Mouse (Mus musculus): ENCODE results near the gene Pold1. TPM values are rescaled to one million over a fixed set of nuclear protein-coding genes. Genes with fewer than 3 reads are reported as not detected.
A peak's percentile ranks its signal among the peaks of the same experiment; 100 is the strongest.

The Pold1 gene
- polyA plus RNA-seq, 1 experiment from 2014 or later: 13.5 TPM

DNA sequence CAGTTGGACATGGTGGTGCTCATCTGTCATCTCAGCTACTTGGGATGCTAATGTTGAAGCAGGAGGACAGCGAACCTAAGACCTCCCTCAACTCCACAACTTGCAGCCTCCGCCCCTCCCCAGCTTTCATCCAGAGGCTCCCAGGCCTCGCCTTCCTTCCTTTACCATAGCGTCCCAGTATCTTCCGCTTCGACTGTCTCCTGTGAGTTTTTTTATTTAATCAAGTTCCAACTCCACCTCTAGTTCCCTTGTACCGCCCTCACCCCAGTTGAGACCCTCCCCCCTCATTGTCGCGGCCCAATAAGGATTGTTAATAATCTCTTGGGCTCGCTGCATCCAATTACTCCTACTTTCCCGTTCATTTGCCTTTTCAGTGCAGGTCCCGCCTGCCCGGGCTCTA is 41.3 kb upstream of the Pold1 start:
- Histone ChIP-seq H3K27ac (ENCODE audit: low read length) (no peak overlapping the region), H3K4me1 (ENCODE audit: insufficient read depth, low read depth, low read length) (0 out of 2 replicates have a peak, but pooled peaks cover 13% of the 10 kb centered on the region), H3K9me3 (ENCODE audit: low read length) (no peaks in the 10 kb centered on the region), H3K4me2 (replicated peaks; ENCODE audit: low read depth, low read length) (peak overlapping the region; percentile 97), H3K9ac (replicated peaks; ENCODE audit: low read depth) (no peak overlapping the region), H3K4me3 (ENCODE audit: low read depth, low read length) (no peak overlapping the region), H3K27me3 (replicated peaks; ENCODE audit: insufficient read depth, low read length) (peaks cover 8% of the 10 kb centered on the region; the same call in 1 of the 2 replicates), H3K36me3 (ENCODE audit: insufficient read depth, low read length) (no peaks in the 10 kb centered on the region)
- ATAC-seq: no peak
- no peak for DNase-seq (ENCODE audit: low spot score)
- TF ChIP-seq EP300 (IDR thresholded peaks at IDR 0.05): no peak
- no peak for TF ChIP-seq CTCF (IDR thresholded peaks at IDR 0.05)
- WGBS: 3% methylated on average over 13 of the region's 13 CpGs

DNA sequence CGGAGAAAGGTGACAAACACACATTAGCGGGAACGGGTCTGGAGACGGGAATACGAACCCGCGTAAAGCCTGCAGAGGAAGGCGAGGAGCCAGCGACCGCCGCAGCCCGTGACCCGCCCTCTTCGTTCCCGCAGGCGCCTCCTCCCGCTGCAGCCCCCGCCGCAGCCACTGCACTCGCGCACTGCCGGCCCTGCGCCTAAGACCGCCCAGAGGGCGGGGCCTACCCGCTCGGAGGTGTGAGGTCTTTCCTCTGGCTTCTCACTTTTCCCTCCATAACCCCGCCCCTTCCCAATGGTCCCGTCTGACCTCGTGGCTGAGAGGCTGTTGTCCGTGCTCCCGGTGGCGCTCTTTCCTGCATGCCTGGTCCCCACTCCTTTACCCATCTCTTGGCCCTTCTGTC is 40.5 kb upstream of the Pold1 start:
- Histone ChIP-seq H3K4me3 (ENCODE audit: low read depth, low read length) (peak overlapping the region; percentile 37), H3K4me2 (replicated peaks; ENCODE audit: low read depth, low read length) (peak overlapping the region; percentile 65), H3K27me3 (replicated peaks; ENCODE audit: insufficient read depth, low read length) (peaks cover 8% of the 10 kb centered on the region; the same call in 1 of the 2 replicates), H3K27ac (ENCODE audit: low read length) (peak overlapping the region; percentile 26; the same call in 1 of the 2 replicates), H3K9ac (replicated peaks; ENCODE audit: low read depth) (0 out of 2 replicates have a peak overlapping the region, but pooled peaks have one; percentile 8), H3K4me1 (ENCODE audit: insufficient read depth, low read depth, low read length) (0 out of 2 replicates have a peak, but pooled peaks cover 13% of the 10 kb centered on the region), H3K36me3 (ENCODE audit: insufficient read depth, low read length) (no peaks in the 10 kb centered on the region), H3K9me3 (ENCODE audit: low read length) (no peaks in the 10 kb centered on the region)
- ATAC-seq (peak; percentile 63), DNase-seq (ENCODE audit: low spot score) (peak; percentile 92)
- TF ChIP-seq CTCF (IDR thresholded peaks at IDR 0.05) (peak; percentile 24; the same call in 1 of the 2 replicates), EP300 (IDR thresholded peaks at IDR 0.05) (no peak)
- WGBS: under 1% methylated on average over 33 of the region's 33 CpGs

DNA sequence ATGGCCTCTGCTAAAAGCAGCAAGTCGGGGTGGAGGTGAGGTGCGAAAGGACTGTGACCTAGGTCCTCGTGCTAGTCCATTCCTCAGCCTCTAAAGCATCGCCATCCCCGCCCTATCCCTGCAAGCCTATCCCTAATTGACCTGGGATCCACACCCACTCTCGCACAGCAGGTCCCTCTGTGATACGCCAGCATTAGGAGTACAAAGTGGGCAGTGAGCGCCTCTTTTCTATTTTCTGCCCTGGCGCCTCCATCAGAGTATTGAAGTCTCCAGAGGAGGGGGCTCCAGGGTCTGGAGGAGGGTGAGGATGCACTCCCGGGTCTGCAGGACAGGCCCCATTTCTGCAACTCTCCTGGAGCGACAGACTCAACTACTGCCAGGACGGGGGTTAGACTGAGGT is 39.7 kb upstream of the Pold1 start:
- H3K36me3 ChIP-seq (ENCODE audit: insufficient read depth, low read length): no peaks in the 10 kb centered on the region
- TF ChIP-seq EP300 (IDR thresholded peaks at IDR 0.05): no peak
- H3K27ac ChIP-seq (ENCODE audit: low read length): peak overlapping the region; percentile 26; the same call in 1 of the 2 replicates
- peaks cover 8% of the 10 kb centered on the region; the same call in 1 of the 2 replicates for H3K27me3 ChIP-seq (replicated peaks; ENCODE audit: insufficient read depth, low read length)
- 8% methylated on average over 12 of the region's 12 CpGs for WGBS
- peak overlapping the region; percentile 65 for H3K4me2 ChIP-seq (replicated peaks; ENCODE audit: low read depth, low read length)
- no peaks in the 10 kb centered on the region for H3K9me3 ChIP-seq (ENCODE audit: low read length)
- DNase-seq (ENCODE audit: low spot score) (no peak), ATAC-seq (no peak)
- H3K9ac ChIP-seq (replicated peaks; ENCODE audit: low read depth): no peak overlapping the region
- H3K4me3 ChIP-seq (ENCODE audit: low read depth, low read length): peak overlapping the region; percentile 37; the same call in 1 of the 2 replicates
- 0 out of 2 replicates have a peak, but pooled peaks cover 13% of the 10 kb centered on the region for H3K4me1 ChIP-seq (ENCODE audit: insufficient read depth, low read depth, low read length)

DNA sequence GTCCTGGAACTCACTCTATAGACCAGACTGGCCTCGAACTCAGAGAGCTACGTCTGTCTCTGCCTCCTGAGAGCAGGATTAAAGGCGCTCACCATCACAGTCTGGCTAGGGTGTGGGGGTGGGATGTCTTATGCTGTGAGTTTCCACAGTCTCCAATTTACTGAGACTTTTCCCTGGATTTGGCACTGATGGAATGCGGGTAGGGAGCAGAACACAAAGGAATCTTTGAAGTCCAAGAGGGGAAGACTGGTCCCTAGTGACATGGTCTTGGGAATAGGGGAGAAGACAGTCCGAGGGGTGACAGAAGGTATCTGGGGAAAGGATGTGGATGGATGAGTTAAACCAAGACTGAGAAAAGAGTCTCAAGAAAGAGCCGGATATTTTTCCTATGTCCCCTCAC is 39.0 kb upstream of the Pold1 start:
- TF ChIP-seq CTCF (IDR thresholded peaks at IDR 0.05) (no peak), EP300 (IDR thresholded peaks at IDR 0.05) (no peak)
- Histone ChIP-seq H3K4me2 (replicated peaks; ENCODE audit: low read depth, low read length) (peak overlapping the region; percentile 45), H3K9me3 (ENCODE audit: low read length) (no peaks in the 10 kb centered on the region), H3K4me3 (ENCODE audit: low read depth, low read length) (no peak overlapping the region; the same call in 1 of the 2 replicates), H3K36me3 (ENCODE audit: insufficient read depth, low read length) (no peaks in the 10 kb centered on the region), H3K9ac (replicated peaks; ENCODE audit: low read depth) (0 out of 2 replicates have a peak overlapping the region, but pooled peaks have one; percentile 12), H3K27ac (ENCODE audit: low read length) (no peak overlapping the region), H3K27me3 (replicated peaks; ENCODE audit: insufficient read depth, low read length) (peaks cover 2% of the 10 kb centered on the region; the same call in 1 of the 2 replicates), H3K4me1 (ENCODE audit: insufficient read depth, low read depth, low read length) (peaks cover 14% of the 10 kb centered on the region; the same call in 1 of the 2 replicates)
- WGBS: 36% methylated on average over 6 of the region's 6 CpGs
- DNase-seq (ENCODE audit: low spot score) (no peak), ATAC-seq (no peak)

DNA sequence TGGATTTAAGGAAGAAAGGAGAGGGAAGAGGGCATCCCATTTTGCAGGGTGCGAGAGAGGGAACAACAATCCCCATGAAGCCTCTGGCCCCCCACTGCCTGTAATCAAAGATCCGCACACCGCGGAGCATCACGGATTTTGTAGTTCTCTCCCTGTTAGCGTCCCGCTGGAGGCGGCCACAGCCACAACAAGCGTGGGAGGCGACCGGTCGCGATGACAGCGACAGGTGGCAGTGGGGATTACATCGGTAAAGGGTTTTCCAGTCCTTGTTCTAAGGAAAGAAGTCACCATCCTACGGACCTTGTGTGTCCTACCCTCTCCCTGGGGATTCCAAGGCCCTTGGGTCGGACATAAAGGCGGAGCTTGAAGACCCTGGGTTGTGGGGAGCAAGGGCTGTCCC is 38.3 kb upstream of the Pold1 start:
- Histone ChIP-seq H3K27me3 (replicated peaks; ENCODE audit: insufficient read depth, low read length) (no peaks in the 10 kb centered on the region; the same call in 1 of the 2 replicates), H3K9ac (replicated peaks; ENCODE audit: low read depth) (0 out of 2 replicates have a peak overlapping the region, but pooled peaks have one; percentile 12), H3K27ac (ENCODE audit: low read length) (0 out of 2 replicates have a peak overlapping the region, but pooled peaks have one; percentile 4), H3K9me3 (ENCODE audit: low read length) (no peaks in the 10 kb centered on the region), H3K4me1 (ENCODE audit: insufficient read depth, low read depth, low read length) (peaks cover 20% of the 10 kb centered on the region; the same call in 1 of the 2 replicates), H3K36me3 (ENCODE audit: insufficient read depth, low read length) (no peaks in the 10 kb centered on the region), H3K4me3 (ENCODE audit: low read depth, low read length) (peak overlapping the region; percentile 4; the same call in 1 of the 2 replicates), H3K4me2 (replicated peaks; ENCODE audit: low read depth, low read length) (peak overlapping the region; percentile 45)
- ATAC-seq: no peak
- WGBS: 2% methylated on average over 18 of the region's 18 CpGs
- DNase-seq (ENCODE audit: low spot score): peak; percentile 71
- TF ChIP-seq CTCF (IDR thresholded peaks at IDR 0.05): no peak
- TF ChIP-seq EP300 (IDR thresholded peaks at IDR 0.05): no peak

DNA sequence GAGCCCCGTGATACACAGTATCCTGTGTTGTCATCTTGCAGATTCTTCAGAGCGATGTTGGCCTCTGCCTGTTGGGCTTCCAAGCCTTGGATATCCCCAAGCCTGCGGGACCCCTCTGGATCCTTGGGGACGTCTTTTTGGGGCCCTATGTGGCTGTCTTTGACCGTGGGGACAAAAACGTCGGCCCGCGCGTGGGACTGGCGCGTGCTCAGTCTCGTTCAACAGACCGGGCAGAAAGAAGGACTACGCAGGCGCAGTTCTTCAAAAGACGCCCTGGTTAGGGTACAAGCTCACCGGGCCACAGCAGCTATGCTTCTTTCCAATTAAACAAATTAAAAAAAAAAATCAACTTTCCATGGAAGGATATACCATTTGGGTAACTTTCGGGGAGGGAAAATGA is 37.9 kb upstream of the Pold1 start:
- Histone ChIP-seq H3K9ac (replicated peaks; ENCODE audit: low read depth) (no peak overlapping the region), H3K4me2 (replicated peaks; ENCODE audit: low read depth, low read length) (peak overlapping the region; percentile 45), H3K4me3 (ENCODE audit: low read depth, low read length) (peak overlapping the region; percentile 4; the same call in 1 of the 2 replicates), H3K36me3 (ENCODE audit: insufficient read depth, low read length) (no peaks in the 10 kb centered on the region), H3K27me3 (replicated peaks; ENCODE audit: insufficient read depth, low read length) (no peaks in the 10 kb centered on the region; the same call in 1 of the 2 replicates), H3K4me1 (ENCODE audit: insufficient read depth, low read depth, low read length) (peaks cover 20% of the 10 kb centered on the region; the same call in 1 of the 2 replicates), H3K9me3 (ENCODE audit: low read length) (no peaks in the 10 kb centered on the region), H3K27ac (ENCODE audit: low read length) (no peak overlapping the region)
- DNase-seq (ENCODE audit: low spot score): no peak
- ATAC-seq: no peak
- no peak for TF ChIP-seq CTCF (IDR thresholded peaks at IDR 0.05)
- WGBS: 15% methylated on average over 19 of the region's 19 CpGs

Measured in lung, postnatal 0 days (tissue).